Mouse (Mus musculus): ENCODE data around the gene Tmem181a. TPM values are rescaled to one million over a fixed set of nuclear protein-coding genes. Genes with fewer than 3 reads are reported as not detected.
"Not testable (repeated sequence)": the region's sequence is repeated elsewhere in the genome, so short reads cannot be mapped to it uniquely, and the experiment has no call there.

Tmem181a gene
- polyA plus RNA-seq (2015; fragmentation: Nextera tagmentation; extraction: Ambion mirVana) = 60.2 and 62.0 TPM in 2 replicates

DNA sequence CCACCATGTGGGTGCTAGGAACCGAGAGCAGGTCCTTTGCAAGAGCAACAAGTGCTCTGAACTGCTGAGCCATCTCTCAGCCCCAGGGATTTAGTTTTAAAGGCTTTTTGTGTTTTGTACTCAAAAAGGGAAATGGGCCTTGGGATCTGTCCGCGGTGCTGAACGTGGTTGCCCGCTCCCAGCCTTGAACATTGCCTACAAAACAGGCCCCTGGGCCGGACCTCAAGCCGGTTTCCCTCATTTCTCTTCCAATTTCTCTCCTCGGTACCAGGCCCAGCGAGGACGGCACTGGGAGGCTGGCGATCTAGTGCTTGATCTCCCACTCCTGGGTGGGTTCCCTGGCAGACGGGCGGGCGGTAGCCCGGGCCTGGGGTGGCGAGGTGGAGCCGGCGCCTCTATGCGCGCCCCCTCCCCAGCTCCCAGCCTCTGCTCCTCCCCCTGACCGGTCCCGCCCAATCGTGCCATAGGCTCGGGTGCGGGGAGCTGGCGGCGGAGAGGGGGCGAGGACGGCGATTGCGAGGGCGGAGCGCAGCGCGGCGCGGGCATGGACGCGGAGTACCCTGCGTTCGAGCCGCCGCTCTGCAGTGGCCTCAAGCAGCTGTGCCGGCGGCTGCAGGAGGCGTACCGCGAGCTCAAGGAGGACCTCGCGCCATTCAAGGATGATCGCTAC is at the start of gene Tmem181a:
Gene Tmem181a (plus strand): TSS at position 461 of the 670 bp plus-strand sequence.
- H3K36me3 ChIP-seq (ENCODE audit: control insufficient read depth, insufficient read depth, low read length); H3K4me1 ChIP-seq (ENCODE audit: control insufficient read depth, insufficient read depth, low read depth, low read length); H3K27ac ChIP-seq (ENCODE audit: low read depth, low read length); H3K27me3 ChIP-seq (replicated peaks; ENCODE audit: control insufficient read depth, insufficient read depth, low read length); H3K9me3 ChIP-seq (ENCODE audit: control insufficient read depth, low read length): not testable (repeated sequence)
- peak; percentile 94 for ATAC-seq
- Histone ChIP-seq H3K4me2 (ENCODE audit: low read length) (peak within 1 kb of the TSS; percentile 44), H3K4me3 (ENCODE audit: low read length) (peak within 1 kb of the TSS; percentile 40), H3K9ac (ENCODE audit: low read depth, low read length) (peak within 1 kb of the TSS; percentile 47; the same call in 1 of the 2 replicates)
- 0% methylated on average over 2 of the region's 51 CpGs for WGBS

DNA sequence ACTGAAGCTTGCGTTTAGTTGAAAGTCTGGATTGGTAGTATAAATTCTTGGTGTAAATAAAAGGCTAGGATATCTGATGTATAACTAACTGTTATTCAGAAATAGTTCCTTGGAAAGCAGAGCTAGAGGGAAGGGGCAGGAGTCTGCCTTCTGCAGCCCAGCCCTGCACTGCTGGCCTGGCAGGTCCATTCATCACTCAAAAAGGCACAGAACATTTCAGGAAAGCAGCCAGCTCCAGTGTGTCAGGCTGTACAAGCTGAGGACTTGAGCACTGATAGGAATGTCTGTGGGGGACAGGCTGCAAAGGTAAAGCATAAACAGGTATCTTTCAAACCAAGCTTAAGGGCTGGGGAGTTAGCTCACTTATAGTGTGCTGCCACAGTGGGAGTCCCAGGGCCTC is 44.9 kb upstream of the Tmem181a start:
- 94% methylated on average over 1 of the region's 1 CpGs for WGBS
- no peak overlapping the region for H3K4me2 ChIP-seq (ENCODE audit: low read length)
- H3K4me1 ChIP-seq (ENCODE audit: control insufficient read depth, insufficient read depth, low read depth, low read length) = no peaks in the 10 kb centered on the region
- no peaks in the 10 kb centered on the region for H3K27me3 ChIP-seq (replicated peaks; ENCODE audit: control insufficient read depth, insufficient read depth, low read length)
- peaks cover 45% of the 10 kb centered on the region for H3K36me3 ChIP-seq (ENCODE audit: control insufficient read depth, insufficient read depth, low read length)
- H3K4me3 ChIP-seq (ENCODE audit: low read length) = no peak overlapping the region
- H3K27ac ChIP-seq (ENCODE audit: low read depth, low read length) = no peak overlapping the region
- H3K9ac ChIP-seq (ENCODE audit: low read depth, low read length) = no peak overlapping the region
- no peaks in the 10 kb centered on the region for H3K9me3 ChIP-seq (ENCODE audit: control insufficient read depth, low read length)
- ATAC-seq = no peak

- no peak overlapping the region for H3K4me2 ChIP-seq (ENCODE audit: low read length)
- H3K27me3 ChIP-seq (replicated peaks; ENCODE audit: control insufficient read depth, insufficient read depth, low read length) = no peaks in the 10 kb centered on the region
- H3K36me3 ChIP-seq (ENCODE audit: control insufficient read depth, insufficient read depth, low read length) = peaks cover 35% of the 10 kb centered on the region
- H3K27ac ChIP-seq (ENCODE audit: low read depth, low read length) = no peak overlapping the region
- no peaks in the 10 kb centered on the region for H3K9me3 ChIP-seq (ENCODE audit: control insufficient read depth, low read length)
- ATAC-seq = no peak
- no peak overlapping the region for H3K4me3 ChIP-seq (ENCODE audit: low read length)
- 86% methylated on average over 4 of the region's 4 CpGs for whole genome bisulfite sequencing
- no peaks in the 10 kb centered on the region for H3K4me1 ChIP-seq (ENCODE audit: control insufficient read depth, insufficient read depth, low read depth, low read length)
- H3K9ac ChIP-seq (ENCODE audit: low read depth, low read length) = no peak overlapping the region
Measured at GRCm38 (mm10) chr17:6215640-6216039, 41.0 kb upstream of the Tmem181a start.

DNA sequence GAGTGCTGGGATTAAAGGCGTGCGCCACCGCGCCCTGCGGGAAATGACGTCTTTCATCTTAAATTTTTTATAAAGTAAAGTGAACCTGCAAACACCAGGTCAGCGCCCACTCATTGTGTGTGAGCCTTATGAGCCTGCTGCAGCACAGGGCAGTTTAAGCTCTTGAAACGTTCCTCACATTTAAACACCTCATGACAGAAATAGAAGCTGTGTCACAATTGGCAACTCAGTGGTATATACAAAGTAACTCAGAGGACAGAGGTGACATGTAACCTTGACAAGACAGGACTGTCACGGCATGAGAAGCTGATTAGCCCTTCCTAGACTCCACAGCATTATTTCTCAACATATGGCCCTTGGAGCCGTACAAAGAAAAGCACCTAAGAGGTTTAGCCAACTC is 40.1 kb upstream of the Tmem181a start:
- H3K4me2 ChIP-seq (ENCODE audit: low read length) = no peak overlapping the region
- H3K9me3 ChIP-seq (ENCODE audit: control insufficient read depth, low read length) = no peaks in the 10 kb centered on the region
- 95% methylated on average over 10 of the region's 10 CpGs for WGBS
- H3K4me3 ChIP-seq (ENCODE audit: low read length) = no peak overlapping the region
- H3K9ac ChIP-seq (ENCODE audit: low read depth, low read length) = no peak overlapping the region
- H3K4me1 ChIP-seq (ENCODE audit: control insufficient read depth, insufficient read depth, low read depth, low read length) = no peaks in the 10 kb centered on the region
- H3K27me3 ChIP-seq (replicated peaks; ENCODE audit: control insufficient read depth, insufficient read depth, low read length) = no peaks in the 10 kb centered on the region
- ATAC-seq = no peak
- no peak overlapping the region for H3K27ac ChIP-seq (ENCODE audit: low read depth, low read length)
- peaks cover 31% of the 10 kb centered on the region for H3K36me3 ChIP-seq (ENCODE audit: control insufficient read depth, insufficient read depth, low read length)

- not testable (repeated sequence) for H3K27me3 ChIP-seq (replicated peaks; ENCODE audit: control insufficient read depth, insufficient read depth, low read length); H3K36me3 ChIP-seq (ENCODE audit: control insufficient read depth, insufficient read depth, low read length); H3K9ac ChIP-seq (ENCODE audit: low read depth, low read length); H3K4me2 ChIP-seq (ENCODE audit: low read length); H3K27ac ChIP-seq (ENCODE audit: low read depth, low read length); H3K4me1 ChIP-seq (ENCODE audit: control insufficient read depth, insufficient read depth, low read depth, low read length); H3K4me3 ChIP-seq (ENCODE audit: low read length); H3K9me3 ChIP-seq (ENCODE audit: control insufficient read depth, low read length)
- peak; percentile 14; the same call in 1 of the 2 replicates for ATAC-seq
- WGBS = no CpG with 5 or more reads among the region's 7 CpGs
Measured at GRCm38 (mm10) chr17:6232633-6233032, 24.0 kb upstream of the Tmem181a start.

DNA sequence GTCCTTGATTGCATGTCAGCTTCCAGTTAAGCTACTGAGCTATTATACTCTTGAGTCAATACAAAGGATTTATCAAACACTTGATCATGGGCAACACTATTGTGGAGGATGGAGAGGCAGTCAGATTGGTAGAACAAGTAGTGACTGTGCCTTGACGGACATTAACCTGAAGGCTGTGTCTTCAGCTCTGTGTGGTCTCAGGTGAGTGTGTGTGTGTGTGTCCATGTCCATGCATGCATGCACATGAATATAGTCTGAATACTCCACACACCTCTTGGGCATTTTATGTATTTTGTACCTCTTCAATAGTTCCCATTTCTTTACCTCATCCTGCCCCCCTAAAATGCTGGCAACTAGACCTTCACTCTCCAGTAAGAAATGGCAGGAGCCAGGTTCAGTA is 5.4 kb upstream of the Tmem181a start:
- H3K9ac ChIP-seq (ENCODE audit: low read depth, low read length); ATAC-seq; H3K4me1 ChIP-seq (ENCODE audit: control insufficient read depth, insufficient read depth, low read depth, low read length); H3K9me3 ChIP-seq (ENCODE audit: control insufficient read depth, low read length); H3K27me3 ChIP-seq (replicated peaks; ENCODE audit: control insufficient read depth, insufficient read depth, low read length); H3K4me3 ChIP-seq (ENCODE audit: low read length); H3K4me2 ChIP-seq (ENCODE audit: low read length); H3K36me3 ChIP-seq (ENCODE audit: control insufficient read depth, insufficient read depth, low read length); H3K27ac ChIP-seq (ENCODE audit: low read depth, low read length): not testable (repeated sequence)
- 100% methylated on average over 1 of the region's 1 CpGs for WGBS

DNA sequence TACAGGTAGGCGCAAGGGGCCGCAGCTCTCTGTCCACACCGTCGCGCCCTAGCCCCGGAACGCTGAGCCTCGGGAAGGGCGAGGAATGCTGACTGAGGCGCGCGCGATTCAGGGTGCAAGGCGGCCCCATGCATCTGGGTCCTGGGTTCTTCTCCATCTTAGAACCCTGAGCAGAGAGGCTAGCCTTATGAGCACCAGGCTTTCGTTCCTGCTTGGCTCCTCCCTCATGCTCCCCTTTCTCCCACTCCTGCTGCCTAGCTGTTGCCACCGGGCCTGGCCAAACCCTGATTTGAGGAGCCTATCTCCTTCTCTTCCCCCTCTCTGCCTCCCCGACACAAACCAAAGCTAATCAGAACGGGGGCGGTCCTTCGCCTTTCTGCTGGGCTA is 403 bp downstream of the Tmem181a start:
- H3K36me3 ChIP-seq (ENCODE audit: control insufficient read depth, insufficient read depth, low read length); H3K9me3 ChIP-seq (ENCODE audit: control insufficient read depth, low read length); H3K27ac ChIP-seq (ENCODE audit: low read depth, low read length); H3K4me1 ChIP-seq (ENCODE audit: control insufficient read depth, insufficient read depth, low read depth, low read length); H3K27me3 ChIP-seq (replicated peaks; ENCODE audit: control insufficient read depth, insufficient read depth, low read length): not testable (repeated sequence)
- ATAC-seq = peak; percentile 76
- H3K4me3 ChIP-seq (ENCODE audit: low read length) = peak overlapping the region; percentile 40
- H3K4me2 ChIP-seq (ENCODE audit: low read length) = peak overlapping the region; percentile 44
- H3K9ac ChIP-seq (ENCODE audit: low read depth, low read length) = peak overlapping the region; percentile 47; the same call in 1 of the 2 replicates
- WGBS = 4% methylated on average over 13 of the region's 20 CpGs

DNA sequence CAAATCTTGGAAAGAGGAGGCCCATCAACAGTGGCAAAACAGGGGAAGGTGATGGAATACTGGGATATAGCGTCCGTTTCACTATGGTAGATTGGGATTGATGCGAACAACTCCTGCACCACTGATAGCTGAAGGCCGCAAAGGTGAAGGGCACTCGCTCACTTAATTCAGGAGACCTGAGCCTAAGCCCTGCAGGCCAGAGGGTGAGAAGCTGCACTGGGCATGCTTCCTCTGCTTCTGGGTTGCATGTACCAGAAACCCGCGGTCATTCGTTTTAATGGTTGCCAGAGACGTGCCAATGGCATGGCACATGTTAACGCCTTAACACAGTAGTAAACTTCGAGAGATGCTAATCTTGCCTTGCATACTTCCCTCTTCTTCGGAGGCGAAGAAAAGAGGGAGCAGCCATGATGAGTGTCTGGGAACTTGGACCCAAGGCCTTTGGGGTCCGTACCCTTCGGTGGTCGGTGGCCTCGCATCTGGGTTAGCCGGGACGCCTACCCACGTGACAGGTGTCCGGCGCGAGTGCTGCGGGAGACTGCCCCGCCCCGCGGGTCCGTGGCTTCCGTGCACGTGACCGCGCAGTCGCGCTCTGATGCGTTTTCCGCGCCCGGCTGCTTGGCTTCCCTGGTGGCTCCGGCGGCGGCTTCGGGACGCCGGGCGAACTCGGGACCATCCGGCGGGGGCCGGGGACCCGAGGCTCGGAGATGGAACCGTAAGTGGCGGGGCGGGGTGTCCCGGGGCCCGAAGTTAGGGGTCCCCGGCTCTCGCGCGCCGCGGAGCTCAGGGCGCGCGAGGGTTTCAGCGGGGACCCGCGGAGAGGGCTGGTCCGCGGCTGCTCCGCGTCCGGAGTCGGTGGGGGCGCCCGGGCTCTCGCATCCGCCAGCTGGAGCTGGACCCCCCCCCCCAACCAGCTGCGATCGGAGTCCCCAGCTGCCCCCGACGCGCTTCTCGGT is 13.5 kb downstream of the Tmem181a start:
- not testable (repeated sequence) for H3K36me3 ChIP-seq (ENCODE audit: control insufficient read depth, insufficient read depth, low read length); H3K27me3 ChIP-seq (replicated peaks; ENCODE audit: control insufficient read depth, insufficient read depth, low read length); H3K4me1 ChIP-seq (ENCODE audit: control insufficient read depth, insufficient read depth, low read depth, low read length); H3K9me3 ChIP-seq (ENCODE audit: control insufficient read depth, low read length); H3K27ac ChIP-seq (ENCODE audit: low read depth, low read length)
- Histone ChIP-seq H3K4me3 (ENCODE audit: low read length) (peak overlapping the region; percentile 51), H3K4me2 (ENCODE audit: low read length) (peak overlapping the region; percentile 67), H3K9ac (ENCODE audit: low read depth, low read length) (peak overlapping the region; percentile 64)
- peak; percentile 86 for ATAC-seq
- under 1% methylated on average over 39 of the region's 84 CpGs for WGBS

GRCm38 (mm10) chr17:6270840-6271239 is 14.2 kb downstream of the Tmem181a start:
- Histone ChIP-seq H3K4me2 (ENCODE audit: low read length) (peak overlapping the region; percentile 67), H3K9ac (ENCODE audit: low read depth, low read length) (peak overlapping the region; percentile 64), H3K4me3 (ENCODE audit: low read length) (peak overlapping the region; percentile 51)
- not testable (repeated sequence) for H3K27ac ChIP-seq (ENCODE audit: low read depth, low read length); H3K27me3 ChIP-seq (replicated peaks; ENCODE audit: control insufficient read depth, insufficient read depth, low read length); ATAC-seq; H3K36me3 ChIP-seq (ENCODE audit: control insufficient read depth, insufficient read depth, low read length); H3K4me1 ChIP-seq (ENCODE audit: control insufficient read depth, insufficient read depth, low read depth, low read length); H3K9me3 ChIP-seq (ENCODE audit: control insufficient read depth, low read length)
- WGBS = under 1% methylated on average over 19 of the region's 25 CpGs
